Mouse (Mus musculus): Measurements from ENCODE around the gene Oard1.

The Oard1 gene

DNA sequence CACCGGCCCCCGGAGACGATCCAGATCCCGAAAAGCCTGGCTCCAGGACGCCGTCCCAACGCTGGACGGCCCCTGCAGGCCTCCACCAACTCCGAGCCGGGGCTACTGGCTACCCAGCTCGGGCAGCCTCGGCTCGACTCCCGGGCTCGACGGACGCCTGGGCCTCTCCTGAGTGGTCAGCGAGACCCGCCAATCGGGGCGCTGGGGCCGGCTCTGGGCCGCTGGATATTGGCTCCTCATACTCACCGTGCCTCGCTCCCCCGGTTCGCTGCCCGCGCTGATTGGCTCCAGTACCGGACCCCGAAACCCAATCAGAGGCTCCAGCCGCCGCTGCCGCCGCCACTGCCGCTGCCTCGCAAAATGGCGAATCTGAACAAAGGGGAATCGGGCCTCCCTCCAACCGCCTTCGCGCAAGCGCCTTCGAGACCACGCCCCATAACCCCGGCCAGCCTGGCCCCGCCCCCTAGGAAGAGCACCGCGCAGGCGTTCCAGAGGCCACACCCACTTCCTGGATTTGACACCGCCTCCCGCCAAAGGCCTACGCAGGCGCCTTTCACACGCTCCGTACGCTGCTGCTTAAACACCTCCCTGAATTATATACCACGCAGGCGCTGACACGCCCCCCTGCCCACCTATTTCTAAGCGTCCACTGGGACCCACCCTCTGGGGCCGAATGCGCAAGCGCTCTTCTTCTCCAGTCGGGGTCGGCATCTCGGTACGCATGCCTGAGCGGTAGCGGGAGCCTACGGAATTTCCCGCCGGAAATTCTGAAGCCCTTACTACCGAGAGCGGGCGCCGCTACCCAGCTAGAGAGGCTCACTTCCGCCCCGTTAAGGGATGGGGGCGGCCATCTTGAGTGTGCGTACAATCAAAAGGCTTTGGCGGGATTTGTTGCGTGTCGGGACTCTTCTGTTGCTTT, at the start of gene Oard1, which contains the start of gene Nfya:
Gene Oard1 (plus strand): TSS at position 635 of the 919 bp plus-strand sequence.
Gene Nfya (minus strand): TSS at position 527 of the 919 bp plus-strand sequence.
- DNase-seq = peak; percentile 100

DNA sequence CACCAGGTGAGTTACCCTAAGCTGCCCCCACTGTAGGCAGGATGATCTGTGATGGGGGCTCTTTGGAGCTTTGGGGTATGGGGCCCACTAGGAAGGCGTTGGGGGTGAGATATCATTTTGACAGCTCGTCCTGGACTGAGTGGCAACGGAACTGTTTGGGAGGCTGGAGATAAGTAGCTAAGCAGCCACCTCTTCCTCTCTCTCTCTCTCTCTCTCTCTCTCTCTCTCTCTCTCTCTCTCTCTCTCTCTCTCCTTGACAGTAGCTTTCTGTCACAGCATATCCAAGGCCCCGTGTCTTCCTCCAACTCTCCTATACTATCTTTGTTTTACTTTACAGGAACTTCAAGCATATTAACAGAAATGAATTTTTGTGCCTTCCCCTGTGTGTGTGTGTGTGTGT, 49.4 kb upstream of the Oard1 start:
- DNase-seq = no peak

GRCm38 (mm10) chr17:48362346-48362745, 47.5 kb upstream of the Oard1 start:
- no peak for DNase-seq

- DNase-seq = no peak
These were observed 46.8 kb upstream of the Oard1 start for GRCm38 (mm10) chr17:48362966-48363365.

GRCm38 (mm10) chr17:48363421-48363965, 46.3 kb upstream of the Oard1 start:
- DNase-seq = no peak

GRCm38 (mm10) chr17:48365511-48366155, 44.2 kb upstream of the Oard1 start:
- DNase-seq = no peak

GRCm38 (mm10) chr17:48366806-48367205, 43.0 kb upstream of the Oard1 start:
- no peak for DNase-seq

GRCm38 (mm10) chr17:48371621-48372020, 38.2 kb upstream of the Oard1 start:
- DNase-seq = no peak

DNA sequence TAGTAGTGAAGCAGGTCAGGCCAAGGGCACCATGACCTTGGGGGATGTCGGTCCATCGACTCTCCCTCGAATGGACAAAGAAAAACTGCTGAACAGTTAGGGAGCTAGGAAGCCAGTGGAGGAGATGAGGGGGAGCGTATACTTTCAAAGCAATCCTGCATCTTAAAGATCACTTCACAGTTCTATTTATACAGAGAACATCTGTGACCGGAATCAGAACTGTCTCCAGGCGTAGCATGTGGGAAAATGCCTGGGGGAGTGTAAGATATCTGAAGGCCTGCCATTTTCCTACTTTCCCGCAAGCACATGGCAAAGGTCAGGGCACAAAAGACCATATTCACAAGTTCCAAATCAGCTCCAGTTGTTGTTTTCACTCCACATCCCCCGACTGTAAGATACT, 36.8 kb upstream of the Oard1 start:
- DNase-seq = no peak

- no peak for DNase-seq
These were observed 33.7 kb upstream of the Oard1 start for GRCm38 (mm10) chr17:48376102-48376501.

DNA sequence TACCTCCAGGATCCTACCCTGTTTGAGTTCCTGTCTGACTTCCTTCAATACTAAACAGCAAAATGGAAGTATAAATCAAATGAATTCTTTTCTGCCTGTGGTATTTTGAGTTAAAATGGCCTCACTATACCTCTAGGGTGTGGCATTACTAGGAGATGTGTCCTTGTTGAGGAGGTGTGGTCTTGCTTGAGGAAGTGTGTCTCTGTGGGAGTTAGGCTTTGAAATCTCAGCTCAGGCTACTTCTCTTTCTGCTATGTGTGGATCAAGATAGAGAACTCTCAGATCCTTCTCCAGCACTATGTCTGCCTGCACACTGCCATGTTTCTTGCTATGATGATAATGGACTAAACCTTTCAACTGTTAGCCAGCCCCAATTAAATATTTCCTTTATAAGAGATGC, 30.8 kb upstream of the Oard1 start:
- no peak for DNase-seq

DNA sequence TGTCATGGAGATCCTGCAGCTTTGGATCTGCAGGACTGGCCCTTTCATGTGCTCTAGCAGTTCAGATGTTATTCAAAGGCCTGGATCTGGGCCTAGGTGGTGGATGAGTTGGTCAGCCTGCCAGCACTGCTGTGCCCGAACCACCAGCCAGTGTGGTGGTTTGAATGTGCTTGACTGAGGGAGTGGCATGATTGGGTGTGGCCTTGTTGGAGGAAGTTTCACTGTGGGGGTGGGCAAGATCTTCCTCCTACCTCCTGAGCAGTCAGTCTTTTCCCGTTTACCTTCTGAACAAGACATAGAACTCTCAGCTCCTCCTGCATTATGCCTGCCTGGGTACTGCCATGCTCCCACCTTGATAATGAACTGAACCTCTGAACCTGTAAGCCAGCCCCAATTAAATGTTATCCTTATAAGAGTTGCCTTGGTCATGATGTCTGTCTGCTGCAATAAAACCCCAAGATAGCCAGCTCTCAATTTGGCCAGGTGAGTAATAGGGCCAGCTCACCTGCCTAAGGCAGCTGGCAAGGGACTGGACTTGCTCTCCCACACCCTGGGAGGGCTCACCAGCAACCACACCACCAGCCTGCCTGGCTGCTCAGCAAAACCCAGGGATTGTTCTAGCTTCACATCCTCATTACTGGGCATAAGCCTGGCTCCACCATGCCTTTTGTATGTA, 23.9 kb upstream of the Oard1 start:
- DNase-seq = no peak

- DNase-seq = no peak
These were observed 21.1 kb upstream of the Oard1 start for GRCm38 (mm10) chr17:48388666-48389065.

DNA sequence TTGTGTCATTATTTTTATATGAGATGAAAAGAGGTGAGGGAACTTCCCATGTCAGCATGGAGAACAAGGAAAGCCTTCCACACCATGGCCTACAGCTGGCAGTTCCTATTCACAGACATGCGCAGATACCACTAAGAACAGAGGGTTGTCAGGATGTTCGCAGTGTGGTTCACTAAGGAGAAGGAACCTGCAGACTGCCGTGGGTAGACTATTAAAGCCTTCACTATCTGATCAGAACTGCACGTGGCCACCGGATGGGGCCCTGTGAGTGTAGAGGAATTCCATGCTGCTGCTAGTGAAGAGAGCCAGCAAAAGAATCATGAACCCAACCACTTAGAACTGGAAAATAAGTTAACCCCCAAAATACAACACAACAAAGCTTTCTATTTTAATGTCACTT, 20.4 kb upstream of the Oard1 start:
- no peak for DNase-seq

DNA sequence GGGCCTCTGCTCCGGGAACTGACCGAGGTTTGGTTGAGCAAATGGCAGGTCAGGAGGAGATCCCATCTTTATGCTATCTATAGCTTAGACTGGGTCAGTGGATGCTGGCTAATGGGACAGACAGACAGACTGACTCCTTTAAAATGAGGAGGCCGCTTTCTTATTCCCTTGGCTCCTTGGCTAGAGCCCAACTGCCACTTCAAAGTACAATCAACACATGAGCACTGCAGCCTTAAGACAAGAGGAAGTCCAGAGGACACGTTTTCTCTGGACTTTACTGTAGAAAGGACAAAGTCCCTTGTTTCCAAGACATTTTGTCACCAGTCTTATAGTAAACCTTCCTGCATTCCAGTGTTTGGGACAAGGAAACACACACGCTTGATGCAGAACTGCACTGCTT, 18.4 kb upstream of the Oard1 start:
- DNase-seq = no peak

GRCm38 (mm10) chr17:48392616-48393015, 17.2 kb upstream of the Oard1 start:
- no peak for DNase-seq

GRCm38 (mm10) chr17:48401710-48402109, 8.1 kb upstream of the Oard1 start:
- DNase-seq = no peak

DNA sequence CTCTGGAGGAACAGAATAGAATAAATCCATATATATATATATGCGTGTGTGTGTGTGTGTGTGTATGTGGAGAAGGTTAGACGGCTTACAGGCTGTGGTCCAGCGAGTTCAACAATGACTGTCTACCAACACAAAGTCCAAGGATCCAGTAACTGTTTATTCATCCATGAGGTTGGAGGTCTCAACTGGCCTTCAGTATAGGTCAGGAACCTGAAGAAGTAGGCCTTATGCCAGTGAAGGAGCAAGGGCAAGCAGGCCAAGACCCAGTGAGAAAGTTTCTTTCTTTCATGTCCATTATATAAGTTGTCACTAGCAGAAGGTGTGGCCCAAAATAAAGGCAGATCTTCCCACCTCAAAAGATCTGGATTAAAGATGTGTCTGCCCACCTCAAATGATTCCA, 7.1 kb upstream of the Oard1 start:
- no peak for DNase-seq

DNA sequence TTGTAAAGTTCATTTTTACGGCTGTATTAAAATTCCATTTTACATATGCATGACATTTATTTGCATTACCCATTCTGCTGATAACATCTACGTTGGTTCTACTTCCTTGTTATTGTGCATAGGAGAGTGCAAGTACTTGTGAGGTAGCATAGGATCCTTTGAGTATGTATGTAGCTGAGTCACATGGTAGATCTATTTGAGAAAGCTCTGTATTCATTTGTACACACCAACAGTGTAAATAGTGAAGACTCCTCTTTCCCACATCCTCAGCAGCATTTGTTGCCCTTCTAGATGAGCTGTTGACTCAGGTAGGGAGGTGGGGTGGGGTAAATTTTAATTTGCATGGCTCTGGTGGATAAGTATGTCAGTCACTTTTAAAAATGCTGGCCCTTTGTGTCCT, 6.0 kb upstream of the Oard1 start:
- DNase-seq = no peak

- DNase-seq = no peak
These were observed 5.1 kb upstream of the Oard1 start for GRCm38 (mm10) chr17:48404706-48405105.

- no peak for DNase-seq
These were observed 2.7 kb upstream of the Oard1 start for GRCm38 (mm10) chr17:48407154-48407553.

DNA sequence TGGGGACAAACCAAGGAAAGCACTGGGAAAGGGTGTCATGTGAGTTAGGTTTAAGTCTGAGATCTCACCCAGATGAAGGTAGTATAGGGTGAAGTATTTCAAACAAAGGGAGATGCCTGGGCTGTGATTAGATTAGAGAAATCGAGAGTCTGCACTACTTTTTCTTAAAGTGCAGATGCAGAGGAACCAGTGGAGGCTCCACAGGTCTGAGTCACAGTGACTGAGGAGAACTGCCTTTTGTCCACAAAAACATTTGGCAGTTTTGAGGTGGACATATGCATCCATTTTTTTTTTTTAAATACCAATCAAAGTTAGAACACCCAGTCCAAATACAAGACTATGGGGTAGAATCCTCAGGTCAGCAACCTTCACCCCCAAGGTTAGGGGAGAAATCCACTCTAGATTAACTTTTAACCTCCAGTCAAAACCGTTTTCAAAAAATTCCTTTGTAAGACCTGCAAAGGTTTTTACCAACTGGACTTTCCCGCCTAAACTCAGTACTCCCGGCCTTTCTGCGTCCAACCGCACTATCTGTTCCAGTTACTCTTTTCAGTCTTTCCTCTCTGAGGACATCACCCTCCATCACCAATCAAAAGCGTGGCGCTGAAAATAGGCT, 1.8 kb upstream of the Oard1 start:
- DNase-seq = no peak
